Mouse (Mus musculus) kidney, embryonic 14.5 days (tissue): ENCODE measurements at regions not wholly inside any gene's neighbourhood (a gene's known extent, or its start where the extent isn't known, plus 50 kb on each side); places are given as distances from the start of the nearest gene placed in this dataset.

Experiments used
- ATAC-seq: fragments of 200-750 bp; cut with Nextera tagmentation; 2 replicates; pipeline ENCODE4 v1.8.0; 2017; ENCODE audit warnings: moderate number of reproducible peaks, mild to moderate bottlenecking, moderate TSS enrichment, moderate library complexity; ENCODE audit not compliant: low FRiP score, low TSS enrichment
- H3K27ac ChIP-seq: fragments of 300-500 bp; sonication (generic); 2 replicates; pipeline ENCODE4 v1.5.1; 2014; ENCODE audit warnings: low read depth, mild to moderate bottlenecking, low read length, moderate library complexity, mixed read lengths
- H3K27me3 ChIP-seq: fragments of 300-500 bp; sonication (generic); 2 replicates; pipeline ENCODE4 v1.6.1; 2014; ENCODE audit warnings: mild to moderate bottlenecking, low read length; ENCODE audit not compliant: control insufficient read depth, insufficient read depth
- H3K36me3 ChIP-seq: fragments of 300-500 bp; sonication (generic); 2 replicates; pipeline ENCODE4 v1.6.1; 2014; ENCODE audit warnings: low read length, mixed read lengths; ENCODE audit not compliant: control insufficient read depth, insufficient read depth
- H3K4me1 ChIP-seq: fragments of 300-500 bp; sonication (generic); 2 replicates; pipeline ENCODE4 v1.6.1; 2014; ENCODE audit warnings: low read length, mixed read lengths; ENCODE audit not compliant: control insufficient read depth, insufficient read depth
- H3K4me2 ChIP-seq: fragments of 300-500 bp; sonication (generic); replicated peaks from 2 replicates; pipeline ENCODE4 v1.6.1; 2014; ENCODE audit warnings: low read depth, mild to moderate bottlenecking, low read length
- H3K4me3 ChIP-seq: fragments of 300-500 bp; sonication (generic); 2 replicates; pipeline ENCODE4 v1.5.1; 2014; ENCODE audit warnings: mild to moderate bottlenecking, low read length
- H3K9ac ChIP-seq: fragments of 300-500 bp; sonication (generic); 2 replicates; pipeline ENCODE4 v1.6.1; 2014; ENCODE audit warnings: low read depth, mild to moderate bottlenecking, low read length, moderate library complexity
- H3K9me3 ChIP-seq: fragments of 300-500 bp; sonication (generic); 2 replicates; pipeline ENCODE4 v1.6.1; 2016; ENCODE audit warnings: low read length; ENCODE audit not compliant: control insufficient read depth
- WGBS: fragments of 180-500 bp; shearing (Covaris S2); extraction: QIAGEN DNeasy Blood & Tissue Kit; methylation state at CpG from one replicate; pipeline ENCODE4 v1.1.7; 2014; 5-methylcytosine and 5-hydroxymethylcytosine counted together

- 42% methylated on average over 5 of the region's 5 CpGs for WGBS
- Histone ChIP-seq H3K9ac (no peak overlapping the region), H3K36me3 (no peaks in the 10 kb centered on the region), H3K4me1 (no peaks in the 10 kb centered on the region), H3K27me3 (no peaks in the 10 kb centered on the region), H3K9me3 (no peaks in the 10 kb centered on the region), H3K4me3 (no peak overlapping the region), H3K27ac (no peak overlapping the region), H3K4me2 (no peak overlapping the region)
- ATAC-seq: no peak
Observed at GRCm38 (mm10) chr5:47446305-47447028, 536.5 kb upstream of the Slit2 start.

- no peak overlapping the region for H3K4me2 ChIP-seq
- no peak overlapping the region for H3K4me3 ChIP-seq
- no peak for ATAC-seq
- WGBS: 91% methylated on average over 4 of the region's 4 CpGs
- H3K27ac ChIP-seq: no peak overlapping the region
- H3K9me3 ChIP-seq: 0 out of 2 replicates have a peak, but pooled peaks cover 3% of the 10 kb centered on the region
- H3K36me3 ChIP-seq: no peaks in the 10 kb centered on the region
- no peaks in the 10 kb centered on the region for H3K4me1 ChIP-seq
- H3K27me3 ChIP-seq: no peaks in the 10 kb centered on the region
- H3K9ac ChIP-seq: no peak overlapping the region
Observed at GRCm38 (mm10) chr5:47464848-47465247, 518.1 kb upstream of the Slit2 start.

GRCm38 (mm10) chr5:47469394-47469793 is 513.5 kb upstream of the Slit2 start:
- no peak overlapping the region for H3K4me2 ChIP-seq
- H3K4me3 ChIP-seq: no peak overlapping the region
- 70% methylated on average over 5 of the region's 5 CpGs for WGBS
- no peaks in the 10 kb centered on the region for H3K36me3 ChIP-seq
- H3K4me1 ChIP-seq: no peaks in the 10 kb centered on the region
- no peak overlapping the region for H3K9ac ChIP-seq
- H3K27ac ChIP-seq: no peak overlapping the region
- no peak for ATAC-seq
- no peaks in the 10 kb centered on the region for H3K27me3 ChIP-seq
- 0 out of 2 replicates have a peak, but pooled peaks cover 3% of the 10 kb centered on the region for H3K9me3 ChIP-seq

GRCm38 (mm10) chr5:47472027-47472825 is 510.7 kb upstream of the Slit2 start:
- H3K4me2 ChIP-seq: no peak overlapping the region
- no peaks in the 10 kb centered on the region for H3K4me1 ChIP-seq
- peak; percentile 64; the same call in 1 of the 2 replicates for ATAC-seq
- 46% methylated on average over 7 of the region's 7 CpGs for WGBS
- H3K9me3 ChIP-seq: no peaks in the 10 kb centered on the region
- no peak overlapping the region for H3K27ac ChIP-seq
- H3K9ac ChIP-seq: no peak overlapping the region
- no peaks in the 10 kb centered on the region for H3K27me3 ChIP-seq
- H3K4me3 ChIP-seq: no peak overlapping the region
- no peaks in the 10 kb centered on the region for H3K36me3 ChIP-seq

GRCm38 (mm10) chr5:47479908-47480307 is 503.0 kb upstream of the Slit2 start:
- H3K27me3 ChIP-seq: no peaks in the 10 kb centered on the region

DNA sequence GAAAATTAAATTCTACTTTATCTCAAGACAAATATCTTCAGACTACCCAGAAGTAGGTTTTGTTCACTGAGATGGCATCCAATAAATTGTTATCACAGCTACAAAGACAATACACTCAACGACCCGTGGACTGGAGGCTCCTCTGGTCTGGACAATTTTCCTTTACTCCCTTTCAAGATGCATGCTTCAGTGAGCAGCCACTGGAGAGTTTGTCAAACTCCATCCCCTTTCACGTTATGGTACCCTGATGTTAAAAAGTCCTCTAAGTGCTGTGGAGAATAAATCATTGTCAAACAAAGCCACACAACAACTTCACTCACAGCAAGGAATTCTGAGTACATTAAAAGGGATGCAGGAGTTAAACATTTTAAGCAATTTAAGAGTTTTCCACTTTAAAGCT is 486.7 kb upstream of the Slit2 start:
- H3K4me2 ChIP-seq: no peak overlapping the region
- H3K9ac ChIP-seq: no peak overlapping the region
- 17% methylated on average over 3 of the region's 3 CpGs for WGBS
- peak; percentile 85; the same call in 1 of the 2 replicates for ATAC-seq
- H3K27ac ChIP-seq: no peak overlapping the region
- no peaks in the 10 kb centered on the region for H3K27me3 ChIP-seq
- no peak overlapping the region for H3K4me3 ChIP-seq
- no peaks in the 10 kb centered on the region for H3K9me3 ChIP-seq
- no peaks in the 10 kb centered on the region for H3K4me1 ChIP-seq
- H3K36me3 ChIP-seq: no peaks in the 10 kb centered on the region

More at GRCm38 (mm10) chr5:47479908-47480307, 503.0 kb upstream of the Slit2 start:
- no peak for ATAC-seq
- Histone ChIP-seq H3K27ac (no peak overlapping the region), H3K4me2 (no peak overlapping the region), H3K4me3 (no peak overlapping the region), H3K4me1 (no peaks in the 10 kb centered on the region), H3K9ac (no peak overlapping the region), H3K36me3 (no peaks in the 10 kb centered on the region), H3K9me3 (no peaks in the 10 kb centered on the region)

GRCm38 (mm10) chr5:47502764-47503416 is 480.0 kb upstream of the Slit2 start:
- 64% methylated on average over 4 of the region's 4 CpGs for WGBS
- Histone ChIP-seq H3K4me3 (no peak overlapping the region), H3K4me2 (no peak overlapping the region), H3K9me3 (no peaks in the 10 kb centered on the region), H3K9ac (no peak overlapping the region), H3K4me1 (no peaks in the 10 kb centered on the region), H3K27ac (no peak overlapping the region), H3K27me3 (no peaks in the 10 kb centered on the region), H3K36me3 (no peaks in the 10 kb centered on the region)
- peak; percentile 43; the same call in 1 of the 2 replicates for ATAC-seq

DNA sequence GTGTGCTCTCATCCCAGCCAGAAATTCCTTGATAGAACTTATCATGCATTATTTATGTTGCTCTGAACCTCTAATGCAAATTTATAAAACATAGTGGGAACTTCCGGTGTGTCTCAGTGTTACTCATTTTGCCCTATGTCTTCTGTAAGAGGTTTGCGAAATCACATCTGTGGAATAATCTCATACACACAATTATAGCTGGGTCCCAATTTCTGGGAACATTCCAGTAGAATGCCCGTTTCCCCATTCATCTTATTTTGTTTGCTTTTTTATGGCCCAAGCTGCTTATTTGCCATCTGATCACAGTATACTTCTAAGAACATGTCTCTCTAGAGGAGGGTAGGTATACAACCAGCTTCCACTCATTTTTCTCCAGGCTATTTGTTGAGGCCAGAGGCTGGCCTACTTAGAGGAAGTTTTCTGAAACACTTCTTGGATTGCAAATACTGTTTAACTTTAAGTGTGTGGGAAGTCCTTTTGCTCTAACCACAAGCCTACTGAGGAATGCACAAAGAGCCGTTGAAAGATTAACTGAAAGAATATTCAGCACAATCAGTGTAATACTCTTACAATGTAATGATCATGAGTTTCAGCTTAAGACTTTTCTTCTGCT is 474.1 kb upstream of the Slit2 start:
- no peak overlapping the region for H3K9ac ChIP-seq
- H3K4me2 ChIP-seq: no peak overlapping the region
- no peak overlapping the region for H3K4me3 ChIP-seq
- WGBS: 87% methylated on average over 4 of the region's 4 CpGs
- no peaks in the 10 kb centered on the region for H3K4me1 ChIP-seq
- no peaks in the 10 kb centered on the region for H3K27me3 ChIP-seq
- ATAC-seq: no peak
- H3K36me3 ChIP-seq: no peaks in the 10 kb centered on the region
- no peaks in the 10 kb centered on the region for H3K9me3 ChIP-seq
- H3K27ac ChIP-seq: no peak overlapping the region
